Mouse (Mus musculus) gastrocnemius, postnatal 10 days (tissue): ENCODE measurements around the gene Nmral1. TPM values are rescaled to one million over a fixed set of nuclear protein-coding genes. Genes with fewer than 3 reads are reported as not detected.
"Not testable (repeated sequence)": the region's sequence is repeated elsewhere in the genome, so short reads cannot be mapped to it uniquely, and the experiment has no call there.

Experiments used
- DNase-seq: peaks from one replicate; pipeline ENCODE4 v3.0.0; 2021; ENCODE audit warnings: mixed read lengths
- long read RNA-seq, 2 experiments: library from polyadenylated mRNA; stranded (forward); transcript quantifications; one replicate each; pipeline ENCODE4 v2.0.0; 2021
- total RNA-seq, 2 experiments: library from RNA; stranded (reverse); gene quantifications; 2 replicates each; pipeline ENCODE4 v1.2.3; 2021

Nmral1 gene
- 1 to 10 TPM; 6.8 to 7.1 TPM for total RNA-seq
- long read RNA-seq, experiment 1, partial matches to known transcripts = 0 of 4 reads
- long read RNA-seq, experiment 1, other reads (novel, unspliced or antisense) = 0 of 4 reads
- long read RNA-seq, experiment 2, transcript Nmral1-204 (5 exons, 2,440 nt) = major isoform, 5 of 5 reads
- long read RNA-seq, experiment 2, partial matches to known transcripts = 0 of 5 reads
- long read RNA-seq, experiment 2, other reads (novel, unspliced or antisense) = 0 of 5 reads

DNA sequence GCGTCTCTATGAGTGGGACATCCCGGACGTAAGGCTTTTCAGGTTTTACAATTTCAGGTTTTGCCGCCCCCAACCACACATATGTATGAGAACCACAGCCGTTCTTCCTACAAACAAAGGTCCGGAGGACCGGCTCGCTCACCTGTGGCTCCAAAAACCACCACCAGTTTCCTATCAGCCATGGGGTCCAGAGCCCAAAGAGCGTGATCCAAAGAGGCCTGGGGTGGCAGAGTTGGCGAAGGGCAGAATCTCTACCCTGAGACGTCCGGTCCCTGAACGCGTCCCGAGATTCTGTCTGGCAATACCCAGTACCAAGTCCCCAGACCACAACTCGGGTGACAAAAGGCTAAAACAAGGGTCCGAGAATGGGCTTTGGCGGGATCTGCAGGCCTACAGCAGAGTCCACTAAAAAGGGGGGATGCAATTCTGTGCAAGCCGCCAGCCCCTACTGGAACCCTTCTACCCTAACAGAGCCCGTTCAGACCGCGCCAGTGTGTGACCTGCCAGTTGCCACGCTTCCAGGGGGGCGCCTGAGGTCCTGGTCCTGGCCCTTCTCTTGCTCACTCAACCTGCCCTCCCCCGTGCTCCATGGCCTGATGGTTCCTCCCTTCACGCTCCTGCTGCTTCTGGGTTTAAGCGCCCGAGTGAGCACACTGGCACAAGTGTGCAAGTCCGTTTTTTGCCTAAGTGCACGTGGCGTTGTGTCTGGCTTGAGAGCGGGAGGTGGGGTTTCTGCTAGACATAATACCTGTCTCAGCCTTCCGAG lies at the start of gene Nmral1:
Gene Nmral1, minus strand, starts transcription at position 604 of the 766 bp plus-strand sequence.
- DNase-seq = peak; percentile 50

DNA sequence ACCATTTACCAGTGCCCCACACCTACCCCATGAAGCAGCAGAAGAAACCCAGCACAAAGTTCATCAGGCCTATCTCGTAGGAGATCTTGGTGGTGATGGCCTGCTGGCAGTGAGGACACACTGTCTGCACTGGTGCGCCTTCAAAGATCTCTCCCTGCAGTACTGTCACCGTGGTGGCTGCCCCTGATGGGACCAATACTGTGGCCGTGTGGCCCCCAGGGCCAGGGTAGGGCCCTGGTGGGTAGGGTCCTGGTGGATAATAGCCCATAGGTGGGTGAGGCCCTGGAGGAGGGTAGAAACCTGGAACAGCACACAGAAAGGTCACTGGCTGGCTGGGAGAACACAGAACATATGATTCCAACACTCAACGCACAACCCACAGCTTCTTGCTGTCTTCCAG lies 49.6 kb upstream of the Nmral1 start:
- no peak for DNase-seq

DNA sequence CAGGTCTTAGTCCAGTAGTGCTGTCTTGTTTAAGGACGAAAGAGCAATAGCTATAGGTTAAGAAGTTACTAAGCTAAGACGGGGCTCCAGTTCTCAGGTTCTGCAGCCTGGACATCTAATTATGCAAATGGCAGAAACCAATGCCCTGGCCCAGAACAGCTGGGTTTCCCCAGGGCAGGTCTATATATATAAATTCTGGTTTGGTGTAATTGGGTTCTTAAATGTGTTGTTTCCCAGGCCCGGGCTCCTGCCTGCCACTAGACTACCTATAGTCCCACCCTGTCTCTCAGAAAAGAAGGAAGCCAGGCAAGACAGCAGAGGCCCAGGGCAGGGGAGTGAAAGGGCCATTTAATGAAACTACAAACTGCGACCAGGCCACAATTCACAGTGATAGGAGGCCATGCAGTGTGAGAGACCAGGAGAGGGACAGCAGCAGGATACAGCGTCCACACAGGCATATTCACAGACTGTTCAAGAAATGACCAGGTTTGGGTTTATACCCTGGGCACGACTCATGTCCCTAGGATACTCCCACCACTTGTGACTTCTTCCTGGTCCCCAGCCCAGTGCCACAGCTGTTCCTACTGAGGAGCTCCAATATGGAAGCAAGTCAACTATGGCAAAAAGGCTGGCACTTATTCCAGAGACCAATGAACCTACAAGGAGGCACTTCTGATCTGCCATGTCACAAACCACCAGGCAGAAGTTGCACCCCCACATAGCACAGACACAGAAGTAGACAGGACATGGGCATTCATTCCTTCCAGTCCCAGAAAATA lies 48.0 kb upstream of the Nmral1 start:
- peak; percentile 44 for DNase-seq

DNA sequence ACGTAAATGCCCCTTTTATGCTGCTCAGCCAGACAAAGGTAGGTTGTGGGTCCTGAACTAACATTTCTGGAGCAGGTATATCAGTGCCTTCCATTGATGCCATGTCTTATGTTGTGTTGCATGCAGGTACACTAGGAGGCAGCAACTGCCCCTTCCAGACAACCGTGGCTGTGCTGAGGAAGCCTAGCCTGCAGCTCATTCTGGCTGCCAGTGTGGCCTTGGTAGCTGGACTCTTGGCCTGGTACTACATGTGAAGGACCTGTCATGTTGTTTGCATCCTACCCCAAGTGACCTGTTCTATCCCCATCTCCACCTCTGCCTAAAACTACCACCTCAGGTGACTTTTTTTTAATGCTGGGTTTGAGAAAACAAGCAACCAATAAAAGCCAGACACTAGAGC lies 46.7 kb upstream of the Nmral1 start:
- DNase-seq = no peak

DNA sequence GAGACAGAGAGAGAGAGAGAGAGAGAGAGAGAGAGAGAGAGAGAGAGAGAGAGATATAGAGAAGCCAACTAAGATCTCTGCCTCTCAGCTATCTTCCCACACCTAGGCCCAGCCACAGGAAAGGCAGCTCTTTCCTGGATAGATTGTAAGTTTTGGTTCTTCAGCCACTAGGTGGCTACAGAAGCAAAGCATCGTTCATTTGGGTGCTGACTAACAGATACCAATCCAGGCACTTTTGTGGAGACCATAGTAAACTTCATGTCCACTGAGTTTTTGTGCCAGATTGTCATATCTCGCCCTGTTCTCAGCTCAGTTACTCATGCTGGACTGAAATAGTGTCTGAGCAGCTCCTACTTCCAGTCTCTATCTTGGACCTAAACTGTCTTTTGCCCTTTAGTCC lies 44.1 kb upstream of the Nmral1 start:
- DNase-seq = no peak

DNA sequence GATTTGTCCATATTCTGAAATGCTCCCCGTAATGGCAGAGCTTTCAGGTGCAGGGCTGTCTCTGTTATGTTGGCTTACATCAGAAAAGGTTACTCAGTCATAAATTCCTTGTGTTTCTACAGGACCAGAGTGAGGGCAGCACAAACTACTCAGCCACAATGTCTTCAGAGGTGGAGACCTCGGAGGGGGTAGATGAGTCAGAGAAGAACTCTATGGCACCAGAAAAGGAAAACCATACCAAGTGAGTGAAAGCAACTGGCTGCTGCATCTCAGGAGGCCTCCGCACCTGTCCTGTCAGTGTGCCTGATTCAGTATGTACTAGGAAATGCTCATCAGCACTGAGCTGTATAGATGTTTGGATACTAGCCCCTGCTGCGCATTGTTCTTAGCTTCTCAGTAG lies 43.3 kb upstream of the Nmral1 start:
- DNase-seq = no peak

DNA sequence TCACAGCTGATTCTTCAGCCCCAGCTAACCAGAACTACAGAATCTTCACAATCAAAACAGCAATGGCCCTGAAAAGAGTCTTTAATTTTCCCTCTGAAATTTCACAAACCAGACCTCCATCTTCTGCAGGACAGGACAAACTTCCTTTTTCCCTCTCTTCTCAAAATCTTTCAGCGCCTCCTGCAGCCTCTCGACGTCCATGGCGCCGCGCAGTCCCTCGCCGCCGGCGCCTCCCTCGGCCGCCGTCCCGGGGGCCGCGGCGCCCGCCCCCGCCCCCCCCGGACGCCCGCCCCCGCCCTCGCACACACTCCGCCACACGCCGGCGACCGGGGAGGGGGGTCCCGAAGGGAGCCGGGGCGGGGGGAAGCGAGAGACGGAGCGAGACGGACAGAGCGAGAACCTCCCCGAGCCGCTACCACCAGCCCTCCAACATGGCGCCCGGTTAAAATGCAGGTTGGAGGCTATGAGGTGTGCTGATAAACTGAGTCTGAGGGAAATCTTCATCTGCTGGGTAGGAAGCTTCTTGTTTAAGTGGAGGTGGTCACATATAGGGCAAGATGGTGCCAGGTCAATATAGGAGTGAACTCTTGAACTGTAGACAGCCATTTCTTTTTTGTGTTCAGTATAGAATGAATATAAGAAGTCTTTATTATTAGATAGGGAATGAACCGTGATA lies 37.6 kb upstream of the Nmral1 start:
- DNase-seq = not testable (repeated sequence)

DNA sequence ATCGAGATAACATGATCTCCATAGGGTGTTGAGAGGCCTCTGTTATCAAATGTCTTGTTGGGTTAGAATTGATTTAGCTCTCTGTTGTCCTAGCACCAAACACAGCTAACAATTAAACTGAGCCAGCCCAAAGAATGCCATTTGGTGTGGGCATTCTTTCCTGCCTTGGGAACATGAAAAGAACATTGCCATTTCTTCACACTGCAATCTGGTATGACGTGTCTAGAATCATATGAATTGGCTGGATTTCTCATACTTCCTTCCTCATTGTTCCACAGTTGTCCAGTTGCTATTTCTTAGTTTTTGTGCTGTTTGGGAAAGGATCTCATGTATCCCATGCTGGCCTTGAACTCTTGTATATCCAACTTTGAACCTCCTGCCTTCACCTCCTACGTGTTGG lies 34.9 kb upstream of the Nmral1 start:
- no peak for DNase-seq

DNA sequence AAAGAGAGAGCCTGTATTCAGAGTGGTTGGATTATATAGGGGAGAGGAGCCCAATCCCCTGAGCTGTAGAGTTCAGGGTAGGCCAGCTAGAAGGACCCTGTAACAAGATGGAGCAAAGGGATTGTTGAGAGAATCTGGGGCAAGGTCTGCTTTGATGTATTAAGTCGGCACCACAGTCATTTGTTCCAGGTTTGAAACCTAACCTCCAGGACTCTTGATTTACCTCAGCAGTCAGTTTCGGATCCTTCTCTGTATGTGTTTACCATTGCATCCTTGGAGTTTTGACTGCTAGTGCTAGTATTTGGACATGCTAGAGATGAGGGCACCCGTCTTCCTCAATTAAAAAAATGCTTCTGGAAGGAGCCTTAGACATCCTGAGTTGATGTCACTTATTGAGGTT lies 33.0 kb upstream of the Nmral1 start:
- no peak for DNase-seq

DNA sequence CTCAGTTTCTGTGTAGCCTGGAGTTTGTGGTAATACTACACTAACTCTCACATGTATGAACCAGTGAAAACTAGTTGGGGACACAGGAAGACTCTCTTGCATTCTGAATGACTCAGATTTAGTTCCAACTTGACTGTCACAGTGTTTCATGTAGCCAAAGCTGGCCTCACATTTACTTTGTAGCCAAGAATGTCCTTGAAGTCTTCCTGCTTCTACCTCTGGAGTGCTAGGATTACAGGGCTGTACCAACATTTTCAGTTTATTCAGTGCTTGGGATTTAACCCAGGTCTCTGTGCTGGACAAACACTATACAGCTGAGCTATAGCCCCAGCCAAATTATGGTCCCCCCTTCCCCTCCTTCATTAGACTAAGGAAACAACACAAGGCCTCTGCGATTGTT lies 23.0 kb upstream of the Nmral1 start:
- no peak for DNase-seq

DNA sequence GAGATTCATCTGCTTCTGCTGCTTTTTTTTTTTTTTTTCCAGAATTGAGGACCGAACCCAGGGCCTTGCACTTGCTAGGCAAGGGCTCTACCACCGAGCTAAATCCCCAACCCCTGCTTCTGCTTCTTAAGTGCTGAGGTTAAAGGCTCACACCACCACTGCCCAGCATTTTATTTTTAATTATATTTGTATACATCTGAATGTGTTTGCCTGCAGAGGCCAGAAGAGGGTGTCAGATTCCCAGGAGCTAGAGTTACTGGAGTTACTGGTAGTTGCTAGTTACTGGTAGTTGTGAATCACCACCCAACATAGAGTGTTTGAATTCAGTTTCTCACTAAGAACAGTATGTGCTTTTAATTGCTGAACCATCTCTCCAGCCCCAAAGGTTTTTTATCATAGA lies 20.8 kb upstream of the Nmral1 start:
- no peak for DNase-seq

DNA sequence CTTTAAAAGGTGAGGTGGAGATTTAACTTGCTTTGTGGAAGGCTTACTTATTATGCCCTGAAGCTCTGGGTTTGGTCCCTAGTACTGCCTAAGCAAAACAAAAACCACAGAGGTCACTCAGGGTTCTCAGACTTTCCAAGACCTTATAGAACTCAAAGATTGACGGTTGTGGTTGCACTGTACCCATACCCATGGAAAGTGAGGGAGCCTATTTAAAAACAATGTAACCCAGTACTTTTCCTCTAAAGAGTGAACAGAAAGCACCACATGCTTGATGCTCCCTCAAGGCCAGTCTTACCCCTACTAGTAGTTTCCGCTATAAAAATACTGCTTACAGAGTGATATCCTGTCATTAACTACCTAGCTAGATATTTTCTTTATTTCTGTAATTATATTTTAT lies 17.1 kb upstream of the Nmral1 start:
- DNase-seq = no peak

DNA sequence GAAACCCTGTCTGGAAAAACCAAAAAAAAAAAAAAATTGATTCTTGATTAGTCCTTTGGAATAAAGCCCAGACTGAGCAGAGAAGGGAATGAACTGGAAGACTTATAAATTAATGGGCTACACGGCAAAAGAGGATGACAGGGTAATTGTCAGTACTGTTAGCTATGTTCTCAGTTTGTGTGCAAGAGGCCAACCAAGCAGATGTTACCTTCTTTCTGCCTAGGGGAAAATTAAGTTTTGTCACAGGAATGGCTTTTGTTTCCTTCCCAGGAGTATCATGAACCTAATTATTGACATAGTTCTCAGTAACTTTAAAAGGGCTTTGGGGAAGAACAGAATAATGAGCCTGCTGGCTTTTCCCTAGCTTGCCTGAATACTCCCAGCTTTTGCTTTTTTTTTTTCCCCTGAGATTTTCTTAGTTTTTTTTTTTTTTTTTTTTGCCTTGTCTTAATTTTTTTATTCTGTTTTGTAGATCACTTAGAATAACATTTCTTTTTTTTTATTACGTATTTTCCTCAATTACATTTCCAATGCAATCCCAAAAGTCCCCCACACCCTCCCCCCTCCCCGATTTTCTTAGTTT lies 11.7 kb upstream of the Nmral1 start:
- DNase-seq = no peak

DNA sequence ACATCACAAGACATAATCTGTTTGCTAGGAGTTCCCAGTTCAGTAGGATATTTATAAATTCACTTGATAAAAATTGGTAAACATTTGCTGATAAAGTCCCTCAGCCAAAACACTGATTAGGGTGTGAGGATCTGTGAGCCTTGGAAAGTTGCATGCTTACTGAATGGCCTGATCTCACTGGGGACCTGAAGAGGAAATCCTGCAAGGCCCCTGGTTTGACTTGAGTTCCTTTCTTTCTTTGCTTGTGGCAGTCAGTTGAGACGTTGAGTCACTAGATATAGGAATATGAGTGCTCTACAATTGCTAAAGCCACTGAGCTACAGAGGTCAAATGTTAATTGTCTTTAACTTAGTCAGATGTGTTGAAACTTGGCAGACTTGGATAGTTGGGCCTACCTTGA lies 8.8 kb upstream of the Nmral1 start:
- DNase-seq = no peak

DNA sequence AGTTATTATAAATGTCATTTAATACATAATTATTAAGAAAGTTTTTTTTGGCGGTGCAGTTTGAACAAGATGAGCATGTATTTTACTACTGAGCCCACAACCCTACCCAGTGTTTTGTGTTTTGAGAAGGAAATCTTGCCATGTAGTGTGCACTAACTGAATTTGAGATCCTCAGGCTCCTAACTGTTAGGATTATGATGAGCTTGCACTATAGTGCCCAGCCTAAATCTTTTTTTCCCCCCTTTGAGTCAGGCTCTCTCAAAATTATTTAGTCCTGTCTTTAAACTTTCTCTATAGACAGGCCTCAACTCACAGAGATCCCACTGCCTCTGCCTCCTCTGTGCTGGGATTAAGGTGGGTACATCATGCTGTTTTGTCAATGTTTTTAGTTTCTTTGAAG lies 8.4 kb upstream of the Nmral1 start:
- no peak for DNase-seq

DNA sequence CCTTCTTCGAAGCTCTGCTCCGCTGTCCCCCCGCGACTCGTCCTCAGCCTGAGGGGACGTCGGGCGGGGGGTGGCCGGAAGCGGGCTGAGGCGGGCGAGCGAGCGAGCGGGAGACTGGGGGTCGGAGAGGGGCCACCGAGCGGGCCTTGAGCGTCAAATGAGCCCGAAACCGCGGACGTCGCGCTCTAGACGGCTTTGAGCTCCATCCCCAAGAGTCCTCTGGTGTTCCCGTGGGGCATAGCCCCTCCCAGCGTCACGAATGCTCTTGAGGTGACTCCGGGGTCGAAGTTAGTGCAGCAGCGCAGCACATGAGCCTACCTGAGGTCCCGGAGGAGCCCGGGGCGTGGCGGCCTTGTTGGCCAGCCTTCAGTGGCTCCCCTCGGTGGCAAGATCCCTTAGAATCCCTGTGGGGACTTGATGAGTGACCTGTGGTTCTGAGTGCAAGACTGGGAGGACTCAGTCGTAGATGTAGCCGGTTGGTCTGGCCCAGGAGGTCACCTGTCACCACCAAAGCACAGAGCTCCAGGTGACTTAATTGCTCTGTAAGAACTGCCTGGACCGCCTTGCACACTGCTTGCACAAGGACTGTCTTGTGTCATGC lies 7.5 kb upstream of the Nmral1 start:
- DNase-seq = no peak

DNA sequence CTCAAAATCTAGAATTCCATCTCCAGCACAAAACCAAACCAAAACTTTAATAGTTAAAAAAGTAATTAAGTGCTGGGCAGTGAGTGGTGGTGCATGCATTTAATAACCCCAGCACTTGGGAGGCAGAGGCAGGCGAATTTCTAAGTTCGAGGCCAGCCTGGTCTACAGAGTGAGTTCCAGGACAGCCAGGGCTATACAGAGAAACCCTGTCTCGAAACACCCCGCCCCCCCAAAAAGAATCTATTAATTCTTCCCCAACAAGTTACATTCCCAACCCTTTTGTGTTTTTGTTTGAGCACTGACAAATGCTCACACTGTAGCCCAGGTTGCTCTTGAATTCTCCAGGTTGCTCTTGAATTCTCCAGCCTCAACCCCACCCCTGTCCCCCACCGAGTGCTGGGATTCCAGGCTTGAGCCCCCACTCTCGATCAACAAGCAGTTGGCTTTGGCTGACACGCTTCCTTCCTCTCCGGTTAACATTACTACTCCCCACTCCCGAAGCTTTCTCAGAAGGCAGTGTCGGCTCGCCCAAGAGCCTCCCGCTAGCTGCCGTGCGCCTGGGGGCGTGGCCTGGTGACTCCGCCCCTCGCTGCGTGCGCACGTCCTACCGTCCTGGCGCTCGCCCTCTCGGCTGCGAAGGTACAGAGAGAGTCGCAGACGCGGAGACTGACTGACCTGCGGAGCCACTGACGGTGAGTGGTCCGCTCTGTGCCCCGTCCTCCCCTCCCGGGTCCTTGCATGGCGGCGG lies 6.8 kb upstream of the Nmral1 start, which contains the start of gene Hmox2:
Gene Hmox2, plus strand, starts transcription at position 582 of the 748 bp plus-strand sequence.
- peak; percentile 97 for DNase-seq

DNA sequence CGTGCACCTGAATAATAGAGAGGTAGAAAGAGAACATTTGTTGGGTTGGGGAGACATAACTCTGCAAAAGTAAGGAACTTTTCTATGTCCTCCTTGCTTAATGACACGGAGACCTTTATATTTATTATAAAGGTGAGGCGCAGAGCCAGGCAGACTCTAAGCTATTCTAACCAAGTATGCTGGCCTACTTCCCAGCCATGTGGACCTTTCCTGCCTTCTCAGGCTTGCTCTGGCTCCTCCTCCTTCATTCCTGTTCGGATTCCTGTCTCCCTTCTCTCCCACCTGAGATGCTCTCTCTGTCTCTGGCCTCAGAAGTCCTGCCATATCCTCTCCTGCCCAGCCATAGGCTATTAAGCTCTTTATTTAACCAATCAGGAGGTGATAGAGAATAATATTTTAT lies 6.1 kb upstream of the Nmral1 start:
- DNase-seq = no peak

DNA sequence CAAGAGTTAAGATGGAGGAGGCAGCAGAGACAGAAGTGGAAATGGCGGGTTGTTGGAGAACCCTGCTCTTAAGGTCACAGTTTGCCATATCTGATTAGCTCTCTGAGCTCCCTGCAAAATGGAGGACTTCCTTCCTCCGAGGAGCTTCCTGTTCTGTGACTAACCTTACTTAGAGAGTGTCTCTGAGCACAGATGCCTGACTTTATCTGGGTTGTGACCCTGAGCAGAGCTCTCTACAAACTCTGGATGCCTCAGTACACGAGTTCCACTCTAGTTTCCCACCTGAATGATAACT lies 3.7 kb upstream of the Nmral1 start:
- no peak for DNase-seq

DNA sequence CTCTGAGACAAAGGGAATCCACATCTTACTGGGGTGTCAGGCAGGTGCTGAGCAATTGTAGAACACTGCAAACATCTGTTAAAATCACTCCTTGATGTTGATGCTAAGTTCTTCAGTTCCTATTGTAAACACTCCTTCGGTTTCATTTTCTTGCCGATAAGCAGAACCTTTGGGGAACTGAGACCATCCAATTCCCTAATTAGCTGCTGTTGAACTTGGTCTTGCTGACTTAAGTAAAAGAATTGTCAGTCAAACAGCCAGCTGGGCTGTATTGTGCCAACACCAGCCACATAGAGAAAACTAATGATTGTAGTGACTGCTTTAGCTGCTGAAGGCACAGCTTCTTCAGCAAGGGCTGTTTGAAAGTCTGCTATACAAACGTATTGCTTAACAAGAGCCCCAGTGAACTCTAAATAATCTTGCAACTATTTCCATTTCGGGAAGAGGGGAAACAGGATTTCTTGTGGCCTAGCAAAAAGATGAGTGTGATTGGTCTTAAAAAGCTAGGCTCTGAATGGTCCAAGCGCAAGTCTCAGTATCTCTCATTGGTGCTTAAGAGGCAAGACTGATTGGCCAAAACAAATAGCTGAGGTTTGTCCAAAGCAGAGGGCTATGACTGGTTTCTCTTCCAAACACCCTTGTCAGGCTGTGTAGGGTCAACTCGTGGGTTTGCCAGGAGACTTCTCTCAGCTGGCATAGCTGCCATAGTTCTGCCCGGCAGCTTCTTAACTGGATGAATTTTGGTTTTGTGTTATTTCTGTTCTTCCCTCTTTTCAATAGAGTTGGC lies 3.2 kb upstream of the Nmral1 start:
- no peak for DNase-seq

DNA sequence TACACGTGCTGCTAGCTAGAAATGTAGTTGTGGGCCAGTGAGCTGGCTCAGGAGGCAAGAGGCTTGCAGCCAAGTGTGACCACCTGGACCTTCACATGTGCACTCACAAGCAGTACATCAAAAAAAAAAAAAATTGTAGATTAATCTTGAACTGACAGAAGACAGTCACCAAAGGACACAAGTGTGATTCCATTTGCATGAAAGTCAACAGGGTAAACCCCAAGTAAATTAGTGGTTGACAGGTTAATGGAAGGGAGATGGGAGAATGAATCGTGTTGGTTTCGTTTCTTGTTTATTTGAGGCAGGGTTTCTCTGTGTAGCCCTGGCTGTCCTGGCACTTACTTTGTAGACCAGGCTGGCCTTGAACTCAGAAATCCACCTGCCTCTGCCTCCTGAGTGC lies 1.3 kb downstream of the Nmral1 start:
- no peak for DNase-seq
